Mouse (Mus musculus): Measurements from ENCODE around the gene Il17d. TPM values are rescaled to one million over a fixed set of nuclear protein-coding genes. Genes with fewer than 3 reads are reported as not detected.

Il17d gene
- polyA plus RNA-seq, 1 experiment from 2014 or later: 7.4 TPM

DNA sequence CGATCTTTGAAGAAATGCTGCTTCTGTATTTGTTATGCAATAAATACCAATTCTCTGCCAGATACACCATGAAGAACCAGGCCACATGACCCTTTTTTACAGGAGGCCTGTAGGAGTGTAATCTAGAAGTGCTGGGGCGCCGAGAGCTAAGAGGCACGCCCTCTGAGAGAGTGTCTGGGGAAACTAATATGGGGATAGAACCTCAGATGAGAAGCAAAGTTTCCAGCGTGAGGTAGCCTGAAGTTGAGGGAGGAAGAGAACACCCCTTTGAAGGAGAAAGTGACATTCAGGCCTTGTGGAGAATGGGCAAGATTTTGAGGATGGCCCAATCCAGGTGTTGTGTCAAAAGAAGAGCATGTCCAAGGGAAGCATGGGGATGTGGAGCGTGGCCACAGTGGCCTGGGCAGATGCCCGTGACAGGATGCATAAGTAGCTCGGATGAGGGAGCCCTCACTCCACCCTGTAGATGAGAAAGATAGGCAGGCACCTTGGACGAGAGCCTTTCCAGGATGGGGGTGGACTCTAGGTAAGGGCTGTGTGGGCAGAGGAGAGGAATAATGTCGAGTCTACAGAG, 1.6 kb downstream of the Il17d start:
- ATAC-seq: peak; percentile 37
- no peaks in the 10 kb centered on the region for H3K9me3 ChIP-seq
- no peak overlapping the region for H3K9ac ChIP-seq
- peak overlapping the region; percentile 77 for H3K4me3 ChIP-seq (replicated peaks)
- H3K4me1 ChIP-seq (replicated peaks): peaks cover 7% of the 10 kb centered on the region
- H3K4me2 ChIP-seq (replicated peaks): peak overlapping the region; percentile 86
- H3K27me3 ChIP-seq (replicated peaks): no peaks in the 10 kb centered on the region
- H3K27ac ChIP-seq: no peak overlapping the region
- no peaks in the 10 kb centered on the region for H3K36me3 ChIP-seq
- 52% methylated on average over 10 of the region's 10 CpGs for WGBS

- Histone ChIP-seq H3K27ac (no peak overlapping the region), H3K4me2 (replicated peaks) (no peak overlapping the region), H3K27me3 (replicated peaks) (no peaks in the 10 kb centered on the region), H3K4me3 (replicated peaks) (no peak overlapping the region), H3K4me1 (replicated peaks) (peaks cover 7% of the 10 kb centered on the region), H3K9me3 (no peaks in the 10 kb centered on the region), H3K9ac (no peak overlapping the region), H3K36me3 (no peaks in the 10 kb centered on the region)
- no peak for ATAC-seq
- 56% methylated on average over 7 of the region's 7 CpGs for WGBS
Measured at GRCm38 (mm10) chr14:57527122-57527521, 2.5 kb downstream of the Il17d start.

- WGBS: 45% methylated on average over 2 of the region's 2 CpGs
- no peak for ATAC-seq
- H3K27me3 ChIP-seq (replicated peaks): no peaks in the 10 kb centered on the region
- no peaks in the 10 kb centered on the region for H3K36me3 ChIP-seq
- peaks cover 7% of the 10 kb centered on the region for H3K4me1 ChIP-seq (replicated peaks)
- H3K27ac ChIP-seq: no peak overlapping the region
- no peaks in the 10 kb centered on the region for H3K9me3 ChIP-seq
- no peak overlapping the region for H3K4me2 ChIP-seq (replicated peaks)
- H3K4me3 ChIP-seq (replicated peaks): no peak overlapping the region
- no peak overlapping the region for H3K9ac ChIP-seq
Measured at GRCm38 (mm10) chr14:57527598-57527997, 3.0 kb downstream of the Il17d start.

- WGBS: 47% methylated on average over 10 of the region's 10 CpGs
- Histone ChIP-seq H3K9ac (no peak overlapping the region), H3K4me2 (replicated peaks) (0 out of 2 replicates have a peak overlapping the region, but pooled peaks have one; percentile 17), H3K4me1 (replicated peaks) (peaks cover 12% of the 10 kb centered on the region), H3K27me3 (replicated peaks) (0 out of 2 replicates have a peak, but pooled peaks cover 3% of the 10 kb centered on the region), H3K9me3 (no peaks in the 10 kb centered on the region), H3K27ac (no peak overlapping the region), H3K4me3 (replicated peaks) (no peak overlapping the region), H3K36me3 (no peaks in the 10 kb centered on the region)
- peak; percentile 14 for ATAC-seq
Measured at GRCm38 (mm10) chr14:57529086-57529785, 4.7 kb downstream of the Il17d start.

DNA sequence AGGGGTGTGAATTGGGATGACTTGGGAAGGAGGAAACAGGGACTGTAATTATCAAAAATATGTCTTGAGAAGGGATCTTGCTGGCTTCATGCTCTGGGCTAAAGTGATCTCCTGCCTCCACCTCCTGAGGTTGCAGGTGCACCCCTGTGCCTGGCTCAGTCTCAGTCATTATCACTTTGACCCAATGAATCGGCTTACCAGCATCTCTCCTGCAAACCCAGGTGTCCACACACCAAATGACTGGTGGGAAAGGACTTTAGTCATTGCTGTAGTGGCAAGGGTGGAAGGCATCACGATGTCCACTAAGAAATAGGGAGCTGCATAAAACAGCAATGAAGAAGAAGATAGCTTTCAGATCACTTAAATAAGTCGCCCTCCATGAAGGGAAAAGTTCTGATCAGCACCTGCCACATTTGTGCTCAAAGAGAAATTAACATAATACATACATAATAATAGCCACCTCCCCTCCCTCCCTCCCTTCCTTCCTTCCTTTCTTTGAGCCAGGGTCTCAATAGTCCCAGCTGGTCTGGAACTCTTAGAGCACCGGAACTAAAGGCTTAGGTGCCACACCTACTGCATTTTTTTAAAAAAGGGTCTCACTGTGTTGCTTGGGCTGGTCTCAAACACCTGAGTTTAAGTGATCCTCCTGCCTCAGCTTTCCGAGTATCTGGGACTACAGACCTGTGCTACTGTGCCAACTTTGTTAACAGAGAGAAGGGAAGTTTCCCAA, 5.4 kb downstream of the Il17d start:
- H3K27me3 ChIP-seq (replicated peaks): 0 out of 2 replicates have a peak, but pooled peaks cover 3% of the 10 kb centered on the region
- H3K9me3 ChIP-seq: no peaks in the 10 kb centered on the region
- H3K4me3 ChIP-seq (replicated peaks): no peak overlapping the region
- H3K4me1 ChIP-seq (replicated peaks): peaks cover 19% of the 10 kb centered on the region
- 72% methylated on average over 5 of the region's 5 CpGs for WGBS
- no peak for ATAC-seq
- no peak overlapping the region for H3K27ac ChIP-seq
- H3K4me2 ChIP-seq (replicated peaks): 0 out of 2 replicates have a peak overlapping the region, but pooled peaks have one; percentile 17
- no peaks in the 10 kb centered on the region for H3K36me3 ChIP-seq
- no peak overlapping the region for H3K9ac ChIP-seq

DNA sequence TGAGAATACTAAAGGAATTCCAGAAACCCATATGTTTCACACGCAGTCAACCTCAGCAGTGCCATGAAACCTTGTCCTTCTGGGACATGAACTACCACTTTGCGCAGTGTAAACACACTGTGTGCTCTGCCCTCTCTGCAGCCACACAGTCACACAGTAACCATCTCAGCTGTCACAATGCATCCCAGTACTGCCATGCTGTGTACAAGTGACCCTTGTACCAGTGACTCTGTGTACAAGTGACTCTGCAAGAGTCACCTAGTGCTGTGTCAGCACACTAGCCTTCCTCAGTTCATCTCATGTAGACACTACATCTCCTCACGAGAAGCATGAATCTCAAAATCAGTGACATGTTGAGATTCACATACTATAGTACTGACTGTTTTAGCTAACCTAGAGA, 8.0 kb downstream of the Il17d start:
- Histone ChIP-seq H3K4me3 (replicated peaks) (no peak overlapping the region), H3K4me1 (replicated peaks) (peaks cover 28% of the 10 kb centered on the region), H3K27me3 (replicated peaks) (0 out of 2 replicates have a peak, but pooled peaks cover 3% of the 10 kb centered on the region), H3K9me3 (no peaks in the 10 kb centered on the region), H3K4me2 (replicated peaks) (no peak overlapping the region), H3K27ac (no peak overlapping the region), H3K9ac (no peak overlapping the region), H3K36me3 (no peaks in the 10 kb centered on the region)
- 85% methylated on average over 3 of the region's 3 CpGs for WGBS
- no peak for ATAC-seq

DNA sequence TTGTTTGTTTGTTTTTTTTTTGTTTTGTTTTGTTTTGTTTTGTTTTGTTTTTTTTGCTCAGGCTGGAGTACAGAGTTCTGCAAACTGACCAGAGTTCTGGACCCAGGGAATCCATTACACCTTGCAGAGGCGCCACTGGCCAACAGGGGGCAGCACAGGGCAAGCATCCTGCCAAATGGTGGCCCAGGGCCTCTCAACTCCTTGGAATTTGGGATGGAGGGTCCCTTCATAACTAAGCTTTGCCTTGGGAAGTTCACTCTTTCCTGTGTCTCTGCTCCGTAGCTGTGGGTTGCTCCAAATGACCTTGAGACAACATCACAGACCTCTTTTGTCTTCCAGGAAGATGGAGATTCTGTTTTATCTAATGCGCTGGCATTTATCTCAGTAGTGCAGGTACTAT, 8.6 kb downstream of the Il17d start:
- no peak overlapping the region for H3K9ac ChIP-seq
- no peak overlapping the region for H3K4me2 ChIP-seq (replicated peaks)
- no peak overlapping the region for H3K4me3 ChIP-seq (replicated peaks)
- 49% methylated on average over 3 of the region's 3 CpGs for WGBS
- no peak overlapping the region for H3K27ac ChIP-seq
- peaks cover 30% of the 10 kb centered on the region for H3K4me1 ChIP-seq (replicated peaks)
- 0 out of 2 replicates have a peak, but pooled peaks cover 3% of the 10 kb centered on the region for H3K27me3 ChIP-seq (replicated peaks)
- H3K36me3 ChIP-seq: no peaks in the 10 kb centered on the region
- H3K9me3 ChIP-seq: no peaks in the 10 kb centered on the region
- no peak for ATAC-seq

DNA sequence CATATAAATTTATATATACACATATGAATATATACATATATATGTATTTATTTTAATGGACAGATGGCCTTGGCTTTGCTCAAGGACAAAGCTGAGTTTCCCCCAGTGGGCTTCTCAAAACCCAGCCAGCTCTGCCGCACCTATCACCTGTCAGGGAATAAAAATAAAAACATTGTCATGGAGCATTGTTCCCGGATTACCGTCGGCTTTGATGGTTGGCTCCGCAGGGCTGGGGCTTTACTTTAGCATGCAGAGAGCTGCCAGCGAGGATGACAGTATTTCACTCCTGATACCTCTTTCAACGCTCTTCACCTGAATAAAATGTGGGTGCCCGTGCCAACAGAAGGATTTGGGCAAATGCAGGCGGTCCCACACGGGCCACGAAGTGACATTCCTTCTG, 9.3 kb downstream of the Il17d start:
- Histone ChIP-seq H3K36me3 (no peaks in the 10 kb centered on the region), H3K27ac (no peak overlapping the region), H3K4me3 (replicated peaks) (no peak overlapping the region), H3K9me3 (no peaks in the 10 kb centered on the region), H3K27me3 (replicated peaks) (0 out of 2 replicates have a peak, but pooled peaks cover 3% of the 10 kb centered on the region), H3K4me1 (replicated peaks) (peaks cover 30% of the 10 kb centered on the region), H3K9ac (no peak overlapping the region), H3K4me2 (replicated peaks) (no peak overlapping the region)
- no peak for ATAC-seq
- WGBS: 35% methylated on average over 11 of the region's 11 CpGs

DNA sequence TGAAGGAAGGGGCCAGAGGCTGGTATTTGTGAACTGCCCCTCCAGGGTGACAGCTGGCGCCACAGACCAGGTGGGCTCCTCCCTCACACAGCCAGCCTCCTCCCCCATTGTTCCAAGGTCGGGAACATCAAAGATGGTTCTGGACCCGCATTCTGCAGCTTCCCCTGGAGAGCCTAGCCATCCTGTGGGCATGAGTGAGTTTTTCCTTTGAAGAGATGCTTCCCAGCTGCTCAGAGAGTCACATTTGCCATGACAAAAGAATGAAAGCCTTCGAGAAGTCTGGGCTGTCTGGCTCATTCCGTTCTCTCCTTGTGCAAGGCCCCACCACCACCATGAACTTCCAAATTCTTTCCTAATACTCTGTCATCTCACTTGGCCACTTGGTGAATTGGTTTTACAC, 9.8 kb downstream of the Il17d start:
- peak overlapping the region; percentile 87 for H3K27ac ChIP-seq
- no peaks in the 10 kb centered on the region for H3K36me3 ChIP-seq
- ATAC-seq: no peak
- no peak overlapping the region for H3K9ac ChIP-seq
- no peak overlapping the region for H3K4me2 ChIP-seq (replicated peaks)
- H3K9me3 ChIP-seq: no peaks in the 10 kb centered on the region
- peaks cover 30% of the 10 kb centered on the region for H3K4me1 ChIP-seq (replicated peaks)
- H3K4me3 ChIP-seq (replicated peaks): no peak overlapping the region
- 37% methylated on average over 5 of the region's 5 CpGs for WGBS
- 0 out of 2 replicates have a peak, but pooled peaks cover 3% of the 10 kb centered on the region for H3K27me3 ChIP-seq (replicated peaks)

GRCm38 (mm10) chr14:57534961-57535360, 10.4 kb downstream of the Il17d start:
- Histone ChIP-seq H3K4me3 (replicated peaks) (no peak overlapping the region), H3K36me3 (no peaks in the 10 kb centered on the region), H3K27ac (peak overlapping the region; percentile 87), H3K27me3 (replicated peaks) (0 out of 2 replicates have a peak, but pooled peaks cover 3% of the 10 kb centered on the region), H3K4me1 (replicated peaks) (peaks cover 30% of the 10 kb centered on the region), H3K9me3 (no peaks in the 10 kb centered on the region), H3K4me2 (replicated peaks) (peak overlapping the region; percentile 27), H3K9ac (no peak overlapping the region)
- peak; percentile 31; the same call in 1 of the 2 replicates for ATAC-seq
- 26% methylated on average over 8 of the region's 8 CpGs for WGBS

GRCm38 (mm10) chr14:57535646-57536045, 11.1 kb downstream of the Il17d start:
- Histone ChIP-seq H3K36me3 (no peaks in the 10 kb centered on the region), H3K9ac (no peak overlapping the region), H3K9me3 (no peaks in the 10 kb centered on the region), H3K4me1 (replicated peaks) (peaks cover 30% of the 10 kb centered on the region), H3K27me3 (replicated peaks) (0 out of 2 replicates have a peak, but pooled peaks cover 3% of the 10 kb centered on the region), H3K27ac (peak overlapping the region; percentile 87), H3K4me2 (replicated peaks) (no peak overlapping the region), H3K4me3 (replicated peaks) (no peak overlapping the region)
- ATAC-seq: 0 out of 2 replicates have a peak, but pooled peaks have one; percentile 30
- WGBS: 38% methylated on average over 6 of the region's 6 CpGs

DNA sequence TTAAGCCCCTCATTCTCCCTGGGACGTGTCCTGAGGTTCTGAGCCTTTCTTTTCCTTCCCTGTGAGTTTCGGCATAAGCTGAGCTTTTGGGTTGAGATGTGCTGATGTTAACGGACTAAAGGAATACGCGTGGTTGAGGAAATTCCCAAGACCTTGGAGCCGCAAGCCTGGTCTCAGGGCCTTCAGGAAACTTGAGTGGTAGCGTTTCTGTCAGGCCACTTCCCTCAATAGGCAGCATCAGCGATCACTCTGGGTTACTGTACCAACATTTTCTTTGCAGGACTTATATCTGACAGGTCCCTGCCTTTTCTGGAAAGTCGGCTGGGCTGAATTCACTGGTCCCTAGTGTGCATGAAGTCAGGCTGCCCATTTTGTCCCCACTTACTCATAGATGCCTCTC, 12.2 kb downstream of the Il17d start:
- ATAC-seq: no peak
- H3K27me3 ChIP-seq (replicated peaks): 0 out of 2 replicates have a peak, but pooled peaks cover 3% of the 10 kb centered on the region
- peak overlapping the region; percentile 61; the same call in 1 of the 2 replicates for H3K27ac ChIP-seq

More for the DNA sequence above, 12.2 kb downstream of the Il17d start:
- peaks cover 30% of the 10 kb centered on the region for H3K4me1 ChIP-seq (replicated peaks)
- no peaks in the 10 kb centered on the region for H3K9me3 ChIP-seq
- WGBS: 62% methylated on average over 9 of the region's 9 CpGs
- no peak overlapping the region for H3K4me3 ChIP-seq (replicated peaks)
- H3K9ac ChIP-seq: no peak overlapping the region
- H3K36me3 ChIP-seq: no peaks in the 10 kb centered on the region
- H3K4me2 ChIP-seq (replicated peaks): no peak overlapping the region

Measured in intestine, embryonic 15.5 days (tissue).